Mouse (Mus musculus) layer of hippocampus, postnatal 25 days (tissue): ENCODE results near the gene Ddx6. TPM values are rescaled to one million over a fixed set of nuclear protein-coding genes. Genes with fewer than 3 reads are reported as not detected.
"Not testable (repeated sequence)": the region's sequence is repeated elsewhere in the genome, so short reads cannot be mapped to it uniquely, and the experiment has no call there.

Experiments
- DNase-seq, 2 experiments: peaks; one replicate each; pipeline ENCODE4 v3.0.0; 2022; ENCODE audit warnings: mixed read lengths in 2 of 2, low spot score in 1 of 2; ENCODE audit errors: extremely low spot score in 1 of 2
- total RNA-seq, 2 experiments: library from RNA; stranded (reverse); gene quantifications; 2 replicates each; pipeline ENCODE4 v1.2.3; 2021

Gene Ddx6
- 100 to 1,000 TPM; 117 to 126 TPM for total RNA-seq

DNA sequence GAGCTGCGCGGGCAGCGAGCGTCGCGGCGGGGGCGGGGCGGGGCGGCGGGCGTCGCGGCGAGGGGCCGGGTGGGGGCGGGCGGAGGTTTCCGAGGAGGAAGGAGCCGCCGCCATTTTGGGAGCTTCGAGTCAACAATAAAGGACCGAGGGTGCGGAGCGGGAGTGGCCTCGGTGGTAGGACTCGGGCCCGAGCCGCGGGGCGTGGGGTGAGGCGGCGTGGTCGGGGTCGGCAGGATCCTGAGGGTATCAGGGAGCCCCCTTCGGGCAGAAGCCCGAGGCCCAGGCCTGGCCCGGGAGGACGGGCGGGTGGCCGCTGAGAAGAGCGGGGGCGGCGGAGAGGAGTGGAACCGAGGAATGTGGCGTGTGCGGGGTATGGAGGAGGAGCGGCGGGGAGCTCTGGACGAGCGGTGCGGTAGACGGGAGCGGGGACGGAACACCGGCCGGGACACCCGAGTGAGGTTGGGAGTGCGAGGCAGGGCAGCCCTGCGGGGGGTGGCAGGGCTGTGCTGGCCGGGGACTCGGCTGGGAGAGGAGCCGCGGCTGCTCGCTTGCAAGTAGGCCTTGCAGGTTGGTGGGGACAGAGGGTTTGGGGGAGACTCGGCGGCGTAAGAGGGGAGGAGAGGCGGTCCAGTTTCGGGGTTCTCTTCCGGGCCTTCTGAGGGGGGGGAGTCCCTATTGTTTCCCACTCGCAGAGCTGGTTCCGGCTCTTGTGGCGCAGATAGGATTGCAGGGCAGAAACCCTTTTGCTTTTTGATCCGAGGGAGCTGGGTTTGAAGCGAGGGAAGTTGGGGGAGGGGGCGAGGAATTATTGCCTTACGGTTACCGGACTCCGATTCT lies at the start of gene Ddx6:
Gene Ddx6 (plus strand): TSS at position 114 of the 837 bp plus-strand sequence.
- DNase-seq, result peak; percentile 57 to 82

GRCm38 (mm10) chr9:44561597-44561996 lies 43.1 kb upstream of the Ddx6 start, which contains the start of gene Cxcr5:
TSS of gene Cxcr5 (minus strand) at chr9:44561877.
- DNase-seq, result no peak

DNA sequence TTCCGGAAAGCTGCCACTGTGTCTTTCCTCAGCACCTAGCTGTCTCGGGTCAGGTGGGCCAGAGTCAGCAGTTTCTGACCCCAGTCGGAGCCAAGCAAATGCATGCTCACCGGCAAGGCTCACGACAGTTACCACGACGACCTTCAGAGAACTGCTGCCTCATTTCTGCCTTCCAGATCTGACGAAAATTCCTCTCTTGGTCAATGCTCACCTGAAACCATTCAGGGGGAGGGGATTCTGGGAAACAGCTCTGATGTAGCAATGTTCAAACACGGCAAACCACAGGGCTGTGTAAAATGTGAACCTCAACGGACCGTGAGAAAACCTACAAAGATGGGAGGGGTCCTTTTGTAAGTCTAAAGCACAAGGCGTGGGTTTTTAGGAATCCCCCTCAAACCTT lies 41.8 kb upstream of the Ddx6 start:
- DNase-seq, result no peak

- DNase-seq, result no peak
These were observed 39.3 kb upstream of the Ddx6 start for GRCm38 (mm10) chr9:44565367-44565766.

DNA sequence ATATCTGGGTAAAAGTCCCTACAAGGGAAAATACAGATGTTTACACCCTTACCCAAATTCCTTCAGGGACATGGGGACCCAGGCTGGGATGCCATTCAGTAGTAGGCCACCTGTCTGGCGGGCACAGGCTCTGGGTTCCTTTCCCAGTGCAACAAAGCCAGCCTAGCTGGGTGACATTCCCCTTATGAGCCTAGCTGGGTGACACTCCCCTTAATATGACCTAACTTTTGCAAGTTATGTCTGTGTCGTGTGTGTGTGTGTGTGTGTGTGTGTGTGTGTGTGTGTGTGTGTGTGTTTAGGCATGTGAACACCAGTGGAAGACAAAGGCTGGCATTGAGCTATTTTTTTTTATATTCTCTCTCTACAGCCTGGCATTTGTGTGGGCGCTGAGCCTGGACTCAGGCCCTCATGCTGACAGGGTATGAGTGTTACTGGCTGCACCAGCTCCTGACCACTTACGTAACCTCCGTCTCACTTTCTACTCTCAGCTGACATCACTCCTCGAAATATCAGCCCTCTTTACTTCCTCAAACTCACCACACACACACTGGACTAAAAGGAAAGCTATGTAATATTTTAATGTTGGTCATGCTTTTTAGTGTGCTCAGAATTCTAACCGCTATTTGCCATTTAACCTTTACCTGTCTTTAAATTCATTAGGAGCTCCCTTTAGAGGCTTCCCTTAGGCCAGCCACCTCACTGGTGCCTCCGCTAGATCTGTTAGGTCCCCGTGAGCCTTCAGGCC lies 37.2 kb upstream of the Ddx6 start:
- no peak for DNase-seq

GRCm38 (mm10) chr9:44568083-44568455 lies 36.6 kb upstream of the Ddx6 start:
- no peak for DNase-seq

DNA sequence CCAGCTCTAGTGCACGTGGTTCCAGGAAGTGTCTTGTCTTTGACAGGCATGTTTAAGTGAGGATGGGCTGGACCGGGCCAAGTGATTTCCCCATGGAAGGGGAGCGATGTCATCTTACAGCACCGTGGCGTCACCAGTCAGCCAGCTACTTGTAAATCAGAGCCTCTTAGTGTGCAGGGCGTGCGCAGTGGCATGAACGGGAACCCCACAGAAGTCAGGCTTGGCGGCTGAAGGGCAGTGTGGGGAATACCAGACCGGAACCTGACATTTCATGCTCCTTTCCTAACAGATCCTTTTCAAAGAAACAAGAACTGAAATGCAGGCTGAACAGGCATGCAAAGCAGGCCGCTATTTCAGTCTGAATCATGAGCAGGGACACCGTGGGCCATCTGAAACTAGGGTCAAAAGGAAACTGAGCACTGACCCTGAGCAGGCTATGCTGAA lies 33.7 kb upstream of the Ddx6 start:
- DNase-seq, result no peak

DNA sequence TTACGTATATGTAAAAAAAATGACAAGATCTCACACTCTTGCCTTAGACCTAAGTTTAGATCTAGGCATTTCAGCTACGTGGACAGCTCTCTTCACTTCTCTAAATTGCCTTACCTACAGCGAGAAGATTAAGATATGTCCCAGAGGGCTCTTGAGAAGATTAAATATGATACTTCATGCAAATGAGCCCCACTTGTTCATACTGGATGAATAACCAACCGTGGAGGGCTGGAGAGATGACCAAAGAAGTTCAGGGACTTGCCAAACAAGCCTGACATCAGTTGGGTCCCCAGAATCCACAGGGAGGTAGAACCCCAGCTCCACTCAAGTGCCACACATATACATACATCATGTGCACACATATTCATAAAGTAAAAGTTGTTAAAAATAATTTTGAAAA lies 31.4 kb upstream of the Ddx6 start:
- no peak for DNase-seq

DNA sequence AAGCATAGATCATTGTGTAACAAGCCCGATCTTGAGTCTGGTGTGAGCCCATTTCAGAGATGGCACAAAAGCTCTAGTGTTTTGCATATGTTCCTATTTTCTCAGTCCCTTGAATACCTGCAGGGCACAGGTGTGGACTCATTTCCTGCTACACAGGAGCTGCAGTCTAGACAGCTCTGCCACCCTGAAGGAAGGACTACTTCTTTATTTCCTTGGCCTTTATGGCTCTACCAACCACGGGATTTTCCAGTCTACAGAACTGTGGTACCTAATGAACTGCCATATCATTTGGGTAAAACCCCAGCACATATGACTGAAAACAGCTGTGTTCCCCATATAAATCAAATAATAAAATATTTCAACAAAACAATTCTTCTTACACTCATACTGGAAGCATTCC lies 29.6 kb upstream of the Ddx6 start:
- DNase-seq, result no peak

DNA sequence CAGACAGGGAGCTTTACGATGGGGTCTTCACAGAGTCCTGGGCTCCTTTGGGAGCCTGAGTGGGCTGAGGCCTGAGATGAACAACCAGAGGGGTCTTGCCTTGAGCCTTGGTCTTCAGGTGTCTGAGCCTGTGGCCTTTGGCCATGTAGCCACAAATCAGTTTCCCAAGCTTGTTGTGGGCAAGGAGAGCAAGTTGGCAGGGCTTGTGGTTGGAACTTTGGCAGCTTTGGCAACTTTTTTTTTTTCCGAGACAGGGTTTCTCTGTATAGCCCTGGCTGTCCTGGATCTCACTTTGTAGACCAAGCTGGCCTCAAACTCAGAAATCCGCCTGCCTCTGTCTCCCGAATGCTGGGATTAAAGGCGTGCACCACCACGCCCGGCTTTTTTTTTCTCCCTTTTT lies 28.6 kb upstream of the Ddx6 start:
- DNase-seq, result not testable (repeated sequence)

- no peak for DNase-seq
These were observed 25.3 kb upstream of the Ddx6 start for GRCm38 (mm10) chr9:44579392-44579791.

DNA sequence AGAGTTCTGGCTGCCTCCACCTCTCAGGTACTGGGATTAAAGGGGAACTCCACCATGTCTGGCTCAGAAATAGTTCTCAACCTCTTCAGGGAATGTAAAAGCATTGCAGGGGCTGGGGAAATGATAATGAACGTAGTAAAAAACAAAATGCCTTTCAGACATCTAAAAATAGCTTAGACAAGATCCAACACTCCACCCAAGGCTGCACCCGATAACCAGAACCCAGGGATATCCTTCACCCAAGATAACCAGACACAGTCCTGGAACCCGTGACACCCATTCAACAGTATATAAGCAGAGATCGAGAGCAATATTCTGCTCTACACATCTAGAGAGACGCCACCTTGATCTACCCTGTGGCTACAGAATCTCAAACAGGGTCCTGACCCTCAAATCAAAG lies 24.6 kb upstream of the Ddx6 start:
- DNase-seq, result no peak

- DNase-seq, result no peak
These were observed 23.3 kb upstream of the Ddx6 start for GRCm38 (mm10) chr9:44581423-44581822.

GRCm38 (mm10) chr9:44582390-44582789 lies 22.3 kb upstream of the Ddx6 start:
- DNase-seq, result no peak

GRCm38 (mm10) chr9:44586640-44587261 lies 17.9 kb upstream of the Ddx6 start:
- DNase-seq, result no peak

GRCm38 (mm10) chr9:44587262-44588160 lies 17.2 kb upstream of the Ddx6 start:
- DNase-seq, result no peak

DNA sequence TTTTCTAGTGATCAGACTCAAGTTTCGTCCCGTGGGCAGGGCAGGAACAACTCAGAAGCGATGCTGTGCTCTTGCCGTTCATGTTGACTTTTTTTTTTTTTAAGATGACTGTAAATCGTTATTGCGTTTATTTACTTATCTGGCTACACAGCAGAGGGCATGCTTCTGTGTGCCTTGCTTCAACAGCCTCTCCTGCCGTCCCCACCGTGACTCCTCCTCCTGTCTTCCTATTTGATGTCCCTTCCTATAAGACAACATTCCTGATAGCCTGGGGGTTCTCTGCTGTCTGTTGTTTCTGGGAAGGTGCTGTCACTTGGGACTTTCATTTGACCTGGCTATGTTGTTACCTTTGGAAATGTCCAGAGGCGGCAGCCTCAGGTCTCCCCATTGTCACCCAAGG lies 16.1 kb upstream of the Ddx6 start:
- DNase-seq, result no peak

GRCm38 (mm10) chr9:44589095-44589494 lies 15.6 kb upstream of the Ddx6 start:
- no peak for DNase-seq

- no peak for DNase-seq
These were observed 13.7 kb upstream of the Ddx6 start for GRCm38 (mm10) chr9:44590969-44591368.

DNA sequence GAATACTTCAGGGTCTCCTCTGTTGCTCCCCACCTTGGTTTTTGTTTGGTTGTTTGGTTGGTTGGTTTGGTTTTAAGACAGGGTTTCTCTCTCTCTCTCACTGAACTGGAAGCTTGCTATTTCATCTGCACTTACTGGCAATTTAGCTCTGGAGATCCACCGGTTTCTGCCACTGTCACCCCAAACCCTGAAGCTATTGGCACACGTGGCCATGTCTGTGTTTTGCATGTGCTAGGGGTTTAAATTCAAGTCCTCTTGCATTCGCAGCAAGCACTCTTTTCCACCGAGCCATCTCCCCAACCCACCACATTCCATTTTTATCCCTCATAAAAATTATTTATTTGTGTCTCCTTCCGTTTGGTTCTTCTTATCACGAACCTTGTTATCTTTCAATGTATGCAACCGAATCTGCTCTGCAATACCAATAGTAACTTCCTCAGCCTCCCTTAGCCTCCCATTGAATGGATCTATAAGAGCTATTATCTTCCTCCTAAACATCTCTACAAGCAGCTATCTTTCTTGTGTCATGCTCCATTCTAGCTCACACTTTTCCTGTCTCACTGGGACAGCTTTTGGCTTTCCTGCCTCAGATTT lies 13.0 kb upstream of the Ddx6 start:
- DNase-seq, result no peak
